Mouse (Mus musculus) heart, embryonic 16.5 days (tissue): ENCODE measurements around the gene Gm20388. TPM values are rescaled to one million over a fixed set of nuclear protein-coding genes. Genes with fewer than 3 reads are reported as not detected.
A peak's percentile ranks its signal among the peaks of the same experiment; 100 is the strongest.

Experiments used
- ATAC-seq: fragments of 200-750 bp; cut with Nextera tagmentation; replicated peaks from 2 replicates; pipeline ENCODE4 v1.8.0; 2017; ENCODE audit warnings: moderate number of reproducible peaks; ENCODE audit not compliant: insufficient read depth, low FRiP score; ENCODE audit errors: extremely low read depth
- H3K27ac ChIP-seq: fragments of 300-500 bp; sonication (generic); 2 replicates; pipeline ENCODE4 v1.5.1; 2014; ENCODE audit warnings: mild to moderate bottlenecking, low read length, control low read depth, moderate library complexity
- H3K27me3 ChIP-seq: fragments of 300-500 bp; sonication (generic); 2 replicates; pipeline ENCODE4 v1.6.1; 2014; ENCODE audit warnings: low read length, mixed read lengths; ENCODE audit not compliant: control insufficient read depth, insufficient read depth
- H3K36me3 ChIP-seq: fragments of 300-500 bp; sonication (generic); 2 replicates; pipeline ENCODE4 v1.6.1; 2014; ENCODE audit not compliant: control insufficient read depth, insufficient read depth
- H3K4me1 ChIP-seq: fragments of 300-500 bp; sonication (generic); 2 replicates; pipeline ENCODE4 v1.6.1; 2014; ENCODE audit warnings: low read length, mixed read lengths; ENCODE audit not compliant: control insufficient read depth, insufficient read depth
- H3K4me2 ChIP-seq: fragments of 300-500 bp; sonication (generic); 2 replicates; pipeline ENCODE4 v1.6.1; 2014; ENCODE audit warnings: low read depth, mild to moderate bottlenecking, control low read depth, low read length
- H3K4me3 ChIP-seq: fragments of 300-500 bp; sonication (generic); 2 replicates; pipeline ENCODE4 v1.5.1; 2014; ENCODE audit warnings: mild to moderate bottlenecking, control low read depth, low read length
- H3K9ac ChIP-seq: fragments of 300-500 bp; sonication (generic); 2 replicates; pipeline ENCODE4 v1.6.1; 2014; ENCODE audit warnings: low read length, control low read depth
- H3K9me3 ChIP-seq: fragments of 300-500 bp; sonication (generic); replicated peaks from 2 replicates; pipeline ENCODE4 v1.6.1; 2016; ENCODE audit warnings: low read length; ENCODE audit not compliant: control insufficient read depth
- WGBS: fragments of 180-500 bp; shearing (Covaris S2); extraction: QIAGEN DNeasy Blood & Tissue Kit; methylation state at CpG from one replicate; pipeline ENCODE4 v1.1.7; 2014; 5-methylcytosine and 5-hydroxymethylcytosine counted together
- polyA plus RNA-seq: library from polyadenylated mRNA; unstranded; fragments of >200 nt; fragmentation: Nextera tagmentation; extraction: Ambion mirVana; gene quantifications from 2 replicates; pipeline ENCODE4 v1.2.1, GENCODE M21; 2015

Gm20388 gene
- polyA plus RNA-seq, 1 experiment from 2014 or later, result 4.5 TPM

GRCm38 (mm10) chr8:123980239-123980638 is 4069.6 kb downstream of the Gm20388 start:
- Histone ChIP-seq H3K4me2 (no peak overlapping the region), H3K27me3 (no peaks in the 10 kb centered on the region), H3K36me3 (no peaks in the 10 kb centered on the region), H3K9ac (no peak overlapping the region), H3K4me1 (peaks cover 39% of the 10 kb centered on the region), H3K9me3 (no peaks in the 10 kb centered on the region), H3K4me3 (no peak overlapping the region), H3K27ac (no peak overlapping the region)
- no peak for ATAC-seq
- WGBS, result 64% methylated on average over 4 of the region's 4 CpGs

GRCm38 (mm10) chr8:123981674-123982073 is 4071.0 kb downstream of the Gm20388 start:
- Histone ChIP-seq H3K9ac (peak overlapping the region; percentile 49; the same call in 1 of the 2 replicates), H3K4me1 (peaks cover 39% of the 10 kb centered on the region), H3K27me3 (no peaks in the 10 kb centered on the region), H3K36me3 (no peaks in the 10 kb centered on the region), H3K4me2 (peak overlapping the region; percentile 79), H3K27ac (no peak overlapping the region), H3K9me3 (no peaks in the 10 kb centered on the region), H3K4me3 (peak overlapping the region; percentile 78)
- no peak for ATAC-seq
- WGBS, result 37% methylated on average over 4 of the region's 4 CpGs

GRCm38 (mm10) chr8:123982291-123982793 is 4071.7 kb downstream of the Gm20388 start:
- under 1% methylated on average over 48 of the region's 48 CpGs for WGBS
- peak; percentile 21 for ATAC-seq
- H3K27ac ChIP-seq, result peak overlapping the region; percentile 96

GRCm38 (mm10) chr8:123982826-123983400 is 4072.3 kb downstream of the Gm20388 start, which contains the start of gene Abcb10:
Abcb10 (minus strand) TSS chr8:123983122.
- WGBS, result under 1% methylated on average over 27 of the region's 56 CpGs
- Histone ChIP-seq H3K9me3 (no peaks in the 10 kb centered on the region), H3K36me3 (no peaks in the 10 kb centered on the region), H3K27me3 (no peaks in the 10 kb centered on the region), H3K4me2 (peak within 1 kb of the TSS; percentile 79), H3K4me1 (peaks cover 35% of the 10 kb centered on the region), H3K4me3 (peak within 1 kb of the TSS; percentile 78), H3K27ac (peak within 1 kb of the TSS; percentile 96), H3K9ac (peak within 1 kb of the TSS; percentile 88)
- ATAC-seq, result peak; percentile 95

More at GRCm38 (mm10) chr8:123982291-123982793, 4071.7 kb downstream of the Gm20388 start:
- H3K9me3 ChIP-seq, result no peaks in the 10 kb centered on the region
- H3K36me3 ChIP-seq, result no peaks in the 10 kb centered on the region
- H3K9ac ChIP-seq, result peak overlapping the region; percentile 88
- H3K4me1 ChIP-seq, result peaks cover 39% of the 10 kb centered on the region
- H3K4me2 ChIP-seq, result peak overlapping the region; percentile 79
- no peaks in the 10 kb centered on the region for H3K27me3 ChIP-seq
- peak overlapping the region; percentile 78 for H3K4me3 ChIP-seq

GRCm38 (mm10) chr8:123988605-123989038 is 4078.0 kb downstream of the Gm20388 start:
- Histone ChIP-seq H3K27ac (peak overlapping the region; percentile 48; the same call in 1 of the 2 replicates), H3K9me3 (no peaks in the 10 kb centered on the region), H3K9ac (0 out of 2 replicates have a peak overlapping the region, but pooled peaks have one; percentile 6), H3K4me2 (peak overlapping the region; percentile 25; the same call in 1 of the 2 replicates), H3K4me1 (peaks cover 15% of the 10 kb centered on the region), H3K27me3 (no peaks in the 10 kb centered on the region), H3K36me3 (no peaks in the 10 kb centered on the region), H3K4me3 (no peak overlapping the region)
- ATAC-seq, result no peak
- 21% methylated on average over 6 of the region's 6 CpGs for WGBS

GRCm38 (mm10) chr8:123989128-123989527 is 4078.5 kb downstream of the Gm20388 start:
- WGBS, result 25% methylated on average over 7 of the region's 7 CpGs
- no peaks in the 10 kb centered on the region for H3K9me3 ChIP-seq
- ATAC-seq, result no peak
- H3K4me2 ChIP-seq, result peak overlapping the region; percentile 25; the same call in 1 of the 2 replicates
- no peak overlapping the region for H3K4me3 ChIP-seq
- H3K9ac ChIP-seq, result 0 out of 2 replicates have a peak overlapping the region, but pooled peaks have one; percentile 6
- H3K36me3 ChIP-seq, result no peaks in the 10 kb centered on the region
- H3K4me1 ChIP-seq, result peaks cover 13% of the 10 kb centered on the region
- no peaks in the 10 kb centered on the region for H3K27me3 ChIP-seq
- H3K27ac ChIP-seq, result peak overlapping the region; percentile 48; the same call in 1 of the 2 replicates

GRCm38 (mm10) chr8:123990277-123991049 is 4079.8 kb downstream of the Gm20388 start:
- no peak for ATAC-seq
- WGBS, result 50% methylated on average over 13 of the region's 13 CpGs
- Histone ChIP-seq H3K4me3 (no peak overlapping the region), H3K27ac (no peak overlapping the region), H3K4me1 (peaks cover 13% of the 10 kb centered on the region), H3K36me3 (no peaks in the 10 kb centered on the region), H3K9ac (no peak overlapping the region), H3K9me3 (no peaks in the 10 kb centered on the region), H3K27me3 (no peaks in the 10 kb centered on the region), H3K4me2 (no peak overlapping the region)

- no peak overlapping the region for H3K4me3 ChIP-seq
- no peak for ATAC-seq
- peaks cover 13% of the 10 kb centered on the region for H3K4me1 ChIP-seq
- H3K27me3 ChIP-seq, result no peaks in the 10 kb centered on the region
- no peak overlapping the region for H3K9ac ChIP-seq
- H3K9me3 ChIP-seq, result no peaks in the 10 kb centered on the region
- no peak overlapping the region for H3K27ac ChIP-seq
- H3K4me2 ChIP-seq, result no peak overlapping the region
- H3K36me3 ChIP-seq, result peaks cover 11% of the 10 kb centered on the region
- 70% methylated on average over 8 of the region's 8 CpGs for WGBS
Observed at GRCm38 (mm10) chr8:123992587-123992986, 4081.9 kb downstream of the Gm20388 start.

- Histone ChIP-seq H3K4me3 (no peak overlapping the region), H3K4me2 (no peak overlapping the region), H3K36me3 (peaks cover 15% of the 10 kb centered on the region), H3K27me3 (no peaks in the 10 kb centered on the region), H3K9ac (no peak overlapping the region), H3K9me3 (no peaks in the 10 kb centered on the region), H3K27ac (no peak overlapping the region), H3K4me1 (peaks cover 11% of the 10 kb centered on the region)
- 81% methylated on average over 5 of the region's 5 CpGs for WGBS
- no peak for ATAC-seq
Observed at GRCm38 (mm10) chr8:123993597-123993996, 4083.0 kb downstream of the Gm20388 start.
